Mouse (Mus musculus): ENCODE data around the gene Prtn3.

- TF ChIP-seq CTCF (IDR thresholded peaks at IDR 0.05; ENCODE audit: insufficient read depth, low read length), result no peak
- TF ChIP-seq POLR2A (IDR thresholded peaks at IDR 0.05; ENCODE audit: borderline replicate concordance, extremely low read depth, low read depth, low read length), result no peak
Measured at GRCm38 (mm10) chr10:79900951-79901410, 26.7 kb downstream of the Prtn3 start.
